Mouse (Mus musculus) embryonic fibroblast, embryonic 13.5 days (primary cell): ENCODE measurements around the gene Klk1b9.
"Not testable (repeated sequence)": the region's sequence is repeated elsewhere in the genome, so short reads cannot be mapped to it uniquely, and the experiment has no call there.

ENCODE experiments used
- CTCF ChIP-seq: IDR thresholded peaks from 2 replicates; pipeline ENCODE4 v1.5.1; 2011; ENCODE audit warnings: mild to moderate bottlenecking, control low read depth, low read length, moderate library complexity, borderline replicate concordance; ENCODE audit not compliant: insufficient read depth
- POLR2A ChIP-seq: IDR thresholded peaks from 2 replicates; pipeline ENCODE4 v1.6.1; 2011; ENCODE audit warnings: low read depth, mild to moderate bottlenecking, control low read depth, low read length, moderate library complexity

GRCm38 (mm10) chr7:43942293-43942692 lies 33.6 kb upstream of the Klk1b9 start:
- TF ChIP-seq CTCF, POLR2A: not testable (repeated sequence)
